In genomic region chr10:117106244-117106643, GRCm38 (mm10) we compare ENCODE assay signal across 1 mouse cellular context.
TF ChIP-seq lines count a peak whose summit lies in the region.

No protein-coding gene starts in this region.

TF ChIP-seq in MEL, 35 proteins besides CTCF, POLR2A, EP300 and RAD21 (continued from another document):
- TF ChIP-seq POLR2AphosphoS5 (IDR thresholded peaks at IDR 0.05; ENCODE audit: borderline replicate concordance, low read depth, low read length), result no peak
- peak; percentile 96 for TF ChIP-seq ZKSCAN1 (IDR thresholded peaks at IDR 0.05; ENCODE audit: low read depth, low read length)
- TF ChIP-seq ZNF384 (IDR thresholded peaks at IDR 0.05; ENCODE audit: low read depth, low read length), result peak; percentile 84
- peak; percentile 42; the same call in 1 of the 2 replicates for TF ChIP-seq MYB (IDR thresholded peaks at IDR 0.05; ENCODE audit: low read depth, low read length)
- 0 out of 2 replicates have a peak, but pooled peaks have one; percentile 31 for TF ChIP-seq HCFC1 (IDR thresholded peaks at IDR 0.05; ENCODE audit: low read depth, low read length)
- TF ChIP-seq ZMIZ1 (IDR thresholded peaks at IDR 0.05; ENCODE audit: low read depth, low read length), result no peak
- peak; percentile 87; the same call in 1 of the 2 replicates for TF ChIP-seq ETS1 (IDR thresholded peaks at IDR 0.05; ENCODE audit: low read depth, low read length)
- TF ChIP-seq TBP (IDR thresholded peaks at IDR 0.05; ENCODE audit: low read depth, low read length), result no peak
- TF ChIP-seq E2F4 (IDR thresholded peaks at IDR 0.05; ENCODE audit: borderline replicate concordance, low read depth, low read length), result no peak
- TF ChIP-seq ZC3H11A (IDR thresholded peaks at IDR 0.05; ENCODE audit: low read depth, low read length), result no peak
- TF ChIP-seq CHD2 (IDR thresholded peaks at IDR 0.05; ENCODE audit: low read length), result no peak
- TF ChIP-seq CHD1 (IDR thresholded peaks at IDR 0.05; ENCODE audit: low read depth, low read length), result no peak
- no peak for TF ChIP-seq SMC3 (IDR thresholded peaks at IDR 0.05; ENCODE audit: low read depth, low read length)
- TF ChIP-seq NRF1 (IDR thresholded peaks at IDR 0.05; ENCODE audit: insufficient read depth, low read depth, low read length, poor library complexity, severe bottlenecking), result no peak
- peak; percentile 49; the same call in 1 of the 2 replicates for TF ChIP-seq MAFK (IDR thresholded peaks at IDR 0.05; ENCODE audit: borderline replicate concordance, low read depth, low read length)
- no peak for TF ChIP-seq UBTF (IDR thresholded peaks at IDR 0.05; ENCODE audit: borderline replicate concordance, insufficient read depth, low read depth, low read length)
- TF ChIP-seq TAL1 (IDR thresholded peaks at IDR 0.05; ENCODE audit: low read length), result peak; percentile 90
- TF ChIP-seq MAZ (IDR thresholded peaks at IDR 0.05; ENCODE audit: low read depth, low read length), result peak; percentile 50; the same call in 1 of the 2 replicates
- peak; percentile 82 for TF ChIP-seq MAX (IDR thresholded peaks at IDR 0.05; ENCODE audit: low read length)
- peak; percentile 80 for TF ChIP-seq BHLHE40 (IDR thresholded peaks at IDR 0.05; ENCODE audit: borderline replicate concordance, low read depth, low read length)
